Mouse (Mus musculus): Measurements from ENCODE around the gene A630095N17Rik.

- no peak for TF ChIP-seq CTCF (IDR thresholded peaks at IDR 0.05; ENCODE audit: borderline replicate concordance, extremely low read depth, insufficient read depth, insufficient read length)
- no peak for TF ChIP-seq POLR2A (IDR thresholded peaks at IDR 0.05; ENCODE audit: borderline replicate concordance, extremely low read depth, insufficient read depth, insufficient read length, poor library complexity, severe bottlenecking)
Measured at GRCm38 (mm10) chr1:75201236-75201635, 30.7 kb downstream of the A630095N17Rik start.
